Mouse (Mus musculus): ENCODE results near the gene Itgav. TPM values are rescaled to one million over a fixed set of nuclear protein-coding genes. Genes with fewer than 3 reads are reported as not detected.

Itgav gene
- total and polyA plus RNA-seq, 3 experiments = 6.5 to 7.2 TPM; not detected in 1

GRCm38 (mm10) chr2:83700667-83701066 lies 23.5 kb upstream of the Itgav start:
- no peak for DNase-seq (ENCODE audit: low read depth, low spot score)
- Histone ChIP-seq H3K79me2 (ENCODE audit: control insufficient read depth, insufficient read depth, low read length, poor library complexity) (no peaks in the 10 kb centered on the region), H3K4me1 (ENCODE audit: control insufficient read depth in 1 of 2, insufficient read depth in 2 of 2, low read length in 2 of 2) (peaks cover 2 to 7% of the 10 kb centered on the region in 2 experiments; a peak in 3 of 4 replicates), H3K27me3 (ENCODE audit: control insufficient read depth in 1 of 2, insufficient read depth in 2 of 2, low read length in 2 of 2) (peaks cover 0 to 2% of the 10 kb centered on the region in 2 experiments; a peak in 1 of 4 replicates), H3K27ac (ENCODE audit: control insufficient read depth, low read depth, low read length) (no peak overlapping the region), H3K9ac (ENCODE audit: control insufficient read depth, low read depth, low read length, poor library complexity, severe bottlenecking) (no peak overlapping the region), H3K36me3 (ENCODE audit: control insufficient read depth in 1 of 2, insufficient read depth in 2 of 2, low read length in 2 of 2) (peaks cover 0 to 6% of the 10 kb centered on the region in 2 experiments; a peak in 2 of 4 replicates), H3K4me3 (ENCODE audit: control insufficient read depth in 1 of 2, insufficient read depth in 1 of 2, low read depth in 2 of 2, low read length in 2 of 2) (no peak overlapping the region), H3K9me3 (replicated peaks; ENCODE audit: insufficient read depth, low read length) (no peaks in the 10 kb centered on the region)
- TF ChIP-seq E2F4 (IDR thresholded peaks at IDR 0.05; ENCODE audit: borderline replicate concordance, low read depth, low read length) (no peak), MAFK (IDR thresholded peaks at IDR 0.05; ENCODE audit: borderline replicate concordance, low read depth, low read length) (no peak), CTCF (IDR thresholded peaks at IDR 0.05 in 2 of 3, conservative IDR thresholded peaks at IDR 0.05 in 1 of 3; ENCODE audit: control insufficient read depth in 1 of 3, insufficient read depth in 1 of 3, low read depth in 2 of 3, low read length in 3 of 3, poor library complexity in 1 of 3, severe bottlenecking in 1 of 3) (no peak), POLR2A (IDR thresholded peaks at IDR 0.05; ENCODE audit: control insufficient read depth in 1 of 2, insufficient read depth in 1 of 2, low read depth in 1 of 2, low read length in 2 of 2, poor library complexity in 1 of 2) (no peak), MYC (IDR thresholded peaks at IDR 0.05; ENCODE audit: low read depth, low read length) (no peak), MYB (IDR thresholded peaks at IDR 0.05; ENCODE audit: low read depth, low read length) (no peak), HCFC1 (IDR thresholded peaks at IDR 0.05; ENCODE audit: low read depth, low read length) (no peak), GABPA (IDR thresholded peaks at IDR 0.05; ENCODE audit: low read depth, low read length) (no peak), CHD1 (IDR thresholded peaks at IDR 0.05; ENCODE audit: low read depth, low read length) (no peak), UBTF (IDR thresholded peaks at IDR 0.05; ENCODE audit: borderline replicate concordance, insufficient read depth, low read depth, low read length) (no peak), ZMIZ1 (IDR thresholded peaks at IDR 0.05; ENCODE audit: low read depth, low read length) (no peak), CHD2 (IDR thresholded peaks at IDR 0.05; ENCODE audit: low read length) (no peak), SIN3A (IDR thresholded peaks at IDR 0.05; ENCODE audit: low read length) (no peak), ZNF384 (IDR thresholded peaks at IDR 0.05; ENCODE audit: low read depth, low read length) (no peak), MXI1 (IDR thresholded peaks at IDR 0.05; ENCODE audit: low read depth, low read length) (no peak), TAL1 (IDR thresholded peaks at IDR 0.05; ENCODE audit: low read length) (no peak), MAZ (IDR thresholded peaks at IDR 0.05; ENCODE audit: low read depth, low read length) (no peak), ZC3H11A (IDR thresholded peaks at IDR 0.05; ENCODE audit: low read depth, low read length) (no peak), RCOR1 (IDR thresholded peaks at IDR 0.05; ENCODE audit: low read depth, low read length) (no peak), EP300 (IDR thresholded peaks at IDR 0.05; ENCODE audit: low read depth in 1 of 2, low read length in 2 of 2) (no peak)

GRCm38 (mm10) chr2:83702411-83702810 lies 21.8 kb upstream of the Itgav start:
- TF ChIP-seq GATA1 (IDR thresholded peaks at IDR 0.05; ENCODE audit: low read depth, low read length) = no peak
- TF ChIP-seq MYB (IDR thresholded peaks at IDR 0.05; ENCODE audit: low read depth, low read length) = no peak
- TF ChIP-seq MAX (IDR thresholded peaks at IDR 0.05; ENCODE audit: low read length) = no peak
- H3K4me3 ChIP-seq (ENCODE audit: control insufficient read depth in 1 of 2, insufficient read depth in 1 of 2, low read depth in 2 of 2, low read length in 2 of 2) = no peak overlapping the region
- H3K9ac ChIP-seq (ENCODE audit: control insufficient read depth, low read depth, low read length, poor library complexity, severe bottlenecking) = no peak overlapping the region
- H3K27ac ChIP-seq (ENCODE audit: control insufficient read depth, low read depth, low read length) = no peak overlapping the region
- H3K36me3 ChIP-seq (ENCODE audit: control insufficient read depth in 1 of 2, insufficient read depth in 2 of 2, low read length in 2 of 2) = peaks cover 0 to 6% of the 10 kb centered on the region in 2 experiments; a peak in 2 of 4 replicates
- peaks cover 0 to 2% of the 10 kb centered on the region in 2 experiments; a peak in 1 of 4 replicates for H3K27me3 ChIP-seq (ENCODE audit: control insufficient read depth in 1 of 2, insufficient read depth in 2 of 2, low read length in 2 of 2)
- peaks cover 2 to 7% of the 10 kb centered on the region in 2 experiments; a peak in 3 of 4 replicates for H3K4me1 ChIP-seq (ENCODE audit: control insufficient read depth in 1 of 2, insufficient read depth in 2 of 2, low read length in 2 of 2)
- H3K9me3 ChIP-seq (replicated peaks; ENCODE audit: insufficient read depth, low read length) = no peaks in the 10 kb centered on the region
- no peak for DNase-seq (ENCODE audit: low read depth, low spot score)
- H3K79me2 ChIP-seq (ENCODE audit: control insufficient read depth, insufficient read depth, low read length, poor library complexity) = no peaks in the 10 kb centered on the region
